Mouse (Mus musculus): ENCODE results near the gene Tmprss11b. TPM values are rescaled to one million over a fixed set of nuclear protein-coding genes. Genes with fewer than 3 reads are reported as not detected.

Tmprss11b gene
- polyA plus RNA-seq, 1 experiment, result not detected

DNA sequence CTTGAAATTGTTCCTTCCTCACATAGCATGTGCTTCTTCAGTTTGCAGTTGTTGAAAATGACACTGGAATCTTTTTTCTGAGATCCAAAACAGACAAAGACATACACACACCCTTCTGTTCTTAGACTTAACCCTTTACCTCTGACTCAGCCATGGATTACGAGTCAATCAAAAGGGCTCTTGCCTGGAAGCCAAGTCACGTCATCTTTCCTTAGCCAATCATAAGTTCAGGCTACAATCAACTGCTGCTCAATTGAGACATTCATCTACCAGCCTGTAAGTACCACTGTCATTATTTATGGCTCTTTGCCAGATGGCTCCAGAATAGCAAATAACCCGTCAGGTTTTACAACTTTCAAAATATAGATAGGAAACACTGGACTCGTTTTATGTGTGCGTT is 43.8 kb downstream of the Tmprss11b start, which contains the start of gene Tmprss11f:
Tmprss11f (minus strand) TSS at position 101 of the 400 bp plus-strand sequence.
- no peak for TF ChIP-seq CTCF (IDR thresholded peaks at IDR 0.05; ENCODE audit: borderline replicate concordance, insufficient read depth, low read depth, low read length)
- TF ChIP-seq POLR2A (IDR thresholded peaks at IDR 0.05; ENCODE audit: borderline replicate concordance, insufficient read depth, low read length), result no peak
- no peaks in the 10 kb centered on the region for H3K27me3 ChIP-seq (ENCODE audit: control insufficient read depth, insufficient read depth, low read length)
- no peak within 1 kb of the TSS for H3K4me3 ChIP-seq (replicated peaks; ENCODE audit: insufficient read depth, low read depth, low read length)
- H3K27ac ChIP-seq (ENCODE audit: insufficient read depth, low read length), result no peak within 1 kb of the TSS
- no peak for DNase-seq
- H3K4me1 ChIP-seq (ENCODE audit: control insufficient read depth, insufficient read depth, low read length), result no peaks in the 10 kb centered on the region
- WGBS, result 55% methylated on average over 5 of the region's 5 CpGs

- WGBS, result 73% methylated on average over 2 of the region's 2 CpGs
These were observed 45.5 kb downstream of the Tmprss11b start for GRCm38 (mm10) chr5:86630700-86631099.

GRCm38 (mm10) chr5:86621778-86622177 is 54.4 kb downstream of the Tmprss11b start:
- WGBS, result 73% methylated on average over 1 of the region's 1 CpGs
- no peak overlapping the region for H3K27ac ChIP-seq (ENCODE audit: insufficient read depth, low read length)
- DNase-seq, result no peak
- H3K4me1 ChIP-seq (ENCODE audit: control insufficient read depth, insufficient read depth, low read length), result no peaks in the 10 kb centered on the region
- TF ChIP-seq POLR2A (IDR thresholded peaks at IDR 0.05; ENCODE audit: borderline replicate concordance, insufficient read depth, low read length) (no peak), CTCF (IDR thresholded peaks at IDR 0.05; ENCODE audit: borderline replicate concordance, insufficient read depth, low read depth, low read length) (no peak)
- no peaks in the 10 kb centered on the region for H3K27me3 ChIP-seq (ENCODE audit: control insufficient read depth, insufficient read depth, low read length)
- H3K4me3 ChIP-seq (replicated peaks; ENCODE audit: insufficient read depth, low read depth, low read length), result no peak overlapping the region

More at GRCm38 (mm10) chr5:86630700-86631099, 45.5 kb downstream of the Tmprss11b start:
- H3K27ac ChIP-seq (ENCODE audit: insufficient read depth, low read length), result no peak overlapping the region
- TF ChIP-seq CTCF (IDR thresholded peaks at IDR 0.05; ENCODE audit: borderline replicate concordance, insufficient read depth, low read depth, low read length), result no peak
- no peak for TF ChIP-seq POLR2A (IDR thresholded peaks at IDR 0.05; ENCODE audit: borderline replicate concordance, insufficient read depth, low read length)
- no peak for DNase-seq
- no peak overlapping the region for H3K4me3 ChIP-seq (replicated peaks; ENCODE audit: insufficient read depth, low read depth, low read length)
- no peaks in the 10 kb centered on the region for H3K4me1 ChIP-seq (ENCODE audit: control insufficient read depth, insufficient read depth, low read length)
- no peaks in the 10 kb centered on the region for H3K27me3 ChIP-seq (ENCODE audit: control insufficient read depth, insufficient read depth, low read length)

Other genes with a start within 250 kb of the Tmprss11b start
- gene Tmprss11a, start 207.4 kb downstream of the Tmprss11b start, polyA plus RNA-seq (2012; rRNA removed), result 0.11 and 0.35 TPM in 2 replicates
- gene Tmprss11g, start 157.8 kb downstream of the Tmprss11b start, polyA plus RNA-seq (2012; rRNA removed), result not detected in 2 replicates
- not detected in 2 replicates for gene Tmprss11f, start 43.9 kb downstream of the Tmprss11b start, polyA plus RNA-seq (2012; rRNA removed)
- not detected in 2 replicates for gene Tmprss11e, start 69.5 kb upstream of the Tmprss11b start, polyA plus RNA-seq (2012; rRNA removed)
- gene Ythdc1, start 127.9 kb upstream of the Tmprss11b start, polyA plus RNA-seq (2012; rRNA removed), result 64.7 and 68.9 TPM in 2 replicates
- not detected in 2 replicates for gene Ugt2b34, start 230.6 kb upstream of the Tmprss11b start, polyA plus RNA-seq (2012; rRNA removed)

All from cerebellum, adult 2 months (tissue).